ENCODE assay signal across 11 mouse cellular contexts in genomic region chr15:97342945-97343344, GRCm38 (mm10).
A peak's percentile ranks its signal among the peaks of the same experiment; 100 is the strongest.
DNase-seq lines count a peak whose midpoint lies in the region; ATAC-seq and TF ChIP-seq lines count a peak whose summit lies in the region.
"Had no signal": no experiment of that assay in that cellular context is flagged by ENCODE, and none has a peak within 500 bp of the region (broad histone marks: within the 10 kb centered on the region; RNA-seq: fewer than 3 reads in every experiment).

No protein-coding gene starts in this region.

- peaks cover 7% of the 10 kb centered on the region for H3K4me1 ChIP-seq in bone marrow, adult 2 months (ENCODE audit: control insufficient read depth, insufficient read depth, low read length)
- H3K4me1 ChIP-seq in liver, embryonic 11.5 days (replicated peaks; ENCODE audit: control insufficient read depth, insufficient read depth, low read length): peaks cover 23% of the 10 kb centered on the region
- peaks cover 6% of the 10 kb centered on the region; the same call in 1 of the 2 replicates for H3K4me1 ChIP-seq in forebrain, embryonic 13.5 days

- H3K27ac ChIP-seq in bone marrow, adult 2 months (ENCODE audit: control insufficient read depth, insufficient read depth, low read depth, low read length, poor library complexity): peak overlapping the region; percentile 63
- peak overlapping the region; percentile 70; the same call in 1 of the 2 replicates for H3K27ac ChIP-seq in liver, embryonic 11.5 days (ENCODE audit: low read depth, low read length)
- H3K27ac ChIP-seq in forebrain, embryonic 13.5 days: no peak overlapping the region
- H3K27ac ChIP-seq: embryonic facial prominence, embryonic 12.5 days had no signal

- ATAC-seq in CD4-positive, CD25-positive, alpha-beta regulatory T cell, adult 4 months: peak; percentile 84
- peak; percentile 95 for ATAC-seq in liver, embryonic 11.5 days (replicated peaks; ENCODE audit: low FRiP score)
- no peak for ATAC-seq in forebrain, embryonic 13.5 days

- peak overlapping the region; percentile 25; the same call in 1 of the 2 replicates for H3K9ac ChIP-seq in liver, embryonic 11.5 days (ENCODE audit: low read depth, low read length)
- no peak overlapping the region for H3K9ac ChIP-seq in forebrain, embryonic 13.5 days
- H3K9ac ChIP-seq: embryonic facial prominence, embryonic 12.5 days had no signal

- H3K27me3 ChIP-seq in liver, embryonic 11.5 days (replicated peaks; ENCODE audit: control insufficient read depth, insufficient read depth, low read length): no peaks in the 10 kb centered on the region
- no peaks in the 10 kb centered on the region for H3K27me3 ChIP-seq in forebrain, embryonic 13.5 days
- H3K27me3 ChIP-seq: embryonic facial prominence, embryonic 12.5 days had no signal

- no peaks in the 10 kb centered on the region for H3K9me3 ChIP-seq in liver, embryonic 11.5 days (ENCODE audit: control insufficient read depth, low read length)
- H3K9me3 ChIP-seq in forebrain, embryonic 13.5 days (replicated peaks): peaks cover 9% of the 10 kb centered on the region

- peak overlapping the region; percentile 57 for H3K4me2 ChIP-seq in liver, embryonic 11.5 days
- H3K4me2 ChIP-seq in forebrain, embryonic 13.5 days: no peak overlapping the region
- H3K4me2 ChIP-seq: embryonic facial prominence, embryonic 12.5 days had no signal

- no peak for TF ChIP-seq CTCF in bone marrow, adult 2 months (IDR thresholded peaks at IDR 0.05; ENCODE audit: control insufficient read depth, insufficient read depth, low read length)

- DNase-seq in liver, embryonic 11.5 days (ENCODE audit: low spot score): no peak
- peak; percentile 71 to 83 for DNase-seq in natural killer cell, adult 2 months (ENCODE audit: low spot score in 2 of 2)
- DNase-seq in embryo, embryonic 11 days: no peak
- DNase-seq in adrenal gland, postnatal 14 days: no peak
- no peak for DNase-seq in ovary, postnatal 10 days (ENCODE audit: low spot score)
- DNase-seq: gastrocnemius, postnatal 36 days; kidney, adult 11 months had no signal

- TF ChIP-seq POLR2A in bone marrow, adult 2 months (IDR thresholded peaks at IDR 0.05; ENCODE audit: borderline replicate concordance, control insufficient read depth, low read depth, low read length): no peak

- no peaks in the 10 kb centered on the region for H3K36me3 ChIP-seq in liver, embryonic 11.5 days (ENCODE audit: control insufficient read depth, insufficient read depth, low read length)
- H3K36me3 ChIP-seq in forebrain, embryonic 13.5 days (ENCODE audit: poor library complexity, severe bottlenecking): no peaks in the 10 kb centered on the region
- H3K36me3 ChIP-seq: embryonic facial prominence, embryonic 12.5 days had no signal

- 5% methylated on average over 8 of the region's 8 CpGs for WGBS in bone marrow, adult 2 months
- 25% methylated on average over 8 of the region's 8 CpGs for WGBS in liver, embryonic 11.5 days
- 96% methylated on average over 8 of the region's 8 CpGs for whole genome bisulfite sequencing in forebrain, embryonic 13.5 days

- H3K4me3 ChIP-seq in bone marrow, adult 2 months (replicated peaks; ENCODE audit: control insufficient read depth, low read depth, low read length): peak overlapping the region; percentile 49
- H3K4me3 ChIP-seq in liver, embryonic 11.5 days (ENCODE audit: low read depth, low read length): peak overlapping the region; percentile 17; the same call in 1 of the 2 replicates
- H3K4me3 ChIP-seq in forebrain, embryonic 13.5 days: no peak overlapping the region
- H3K4me3 ChIP-seq: embryonic facial prominence, embryonic 12.5 days had no signal

Comparison
In these comparisons a context has a peak if more than half of its experiments do, and no peak if none do; other contexts are left out.
1. DNase-seq: peak in natural killer cell, adult 2 months (2 of 2); none in liver, embryonic 11.5 days (single experiment), embryo, embryonic 11 days (single experiment), adrenal gland, postnatal 14 days (single experiment) and ovary, postnatal 10 days (single experiment).